Mouse (Mus musculus): ENCODE measurements around the gene Sptlc2.

Gene Sptlc2

GRCm38 (mm10) chr12:87405165-87405564 lies 17.0 kb upstream of the Sptlc2 start:
- H3K36me3 ChIP-seq (ENCODE audit: insufficient read depth, low read length), result no peaks in the 10 kb centered on the region
- peaks cover 59% of the 10 kb centered on the region for H3K4me1 ChIP-seq (replicated peaks; ENCODE audit: low read depth, low read length)

GRCm38 (mm10) chr12:87401883-87402282 lies 13.7 kb upstream of the Sptlc2 start:
- no peak for TF ChIP-seq CTCF (conservative IDR thresholded peaks at IDR 0.05; ENCODE audit: low read length)
- no peak for TF ChIP-seq NANOG (IDR thresholded peaks at IDR 0.05; ENCODE audit: borderline replicate concordance, low read length)

More at GRCm38 (mm10) chr12:87405165-87405564, 17.0 kb upstream of the Sptlc2 start:
- no peak overlapping the region for H3K4me3 ChIP-seq (replicated peaks; ENCODE audit: low read length)
- TF ChIP-seq CTCF (conservative IDR thresholded peaks at IDR 0.05; ENCODE audit: low read length) (no peak), POU5F1 (IDR thresholded peaks at IDR 0.05; ENCODE audit: borderline replicate concordance, low read length) (no peak), NANOG (IDR thresholded peaks at IDR 0.05; ENCODE audit: borderline replicate concordance, low read length) (no peak)
- no peaks in the 10 kb centered on the region for H3K27me3 ChIP-seq (ENCODE audit: insufficient read depth, low read length)
- H3K9me3 ChIP-seq (ENCODE audit: low read length), result no peaks in the 10 kb centered on the region

GRCm38 (mm10) chr12:87399119-87399819 lies 11.1 kb upstream of the Sptlc2 start:
- no peaks in the 10 kb centered on the region for H3K9me3 ChIP-seq (ENCODE audit: low read length)
- TF ChIP-seq POU5F1 (IDR thresholded peaks at IDR 0.05; ENCODE audit: borderline replicate concordance, low read length), result no peak
- no peak for TF ChIP-seq NANOG (IDR thresholded peaks at IDR 0.05; ENCODE audit: borderline replicate concordance, low read length)
- no peak for TF ChIP-seq CTCF (conservative IDR thresholded peaks at IDR 0.05; ENCODE audit: low read length)
- no peak overlapping the region for H3K4me3 ChIP-seq (replicated peaks; ENCODE audit: low read length)
- no peaks in the 10 kb centered on the region for H3K36me3 ChIP-seq (ENCODE audit: insufficient read depth, low read length)
- H3K4me1 ChIP-seq (replicated peaks; ENCODE audit: low read depth, low read length), result peaks cover 7% of the 10 kb centered on the region; the same call in 1 of the 2 replicates
- H3K27me3 ChIP-seq (ENCODE audit: insufficient read depth, low read length), result no peaks in the 10 kb centered on the region

More at GRCm38 (mm10) chr12:87401883-87402282, 13.7 kb upstream of the Sptlc2 start:
- Histone ChIP-seq H3K36me3 (ENCODE audit: insufficient read depth, low read length) (no peaks in the 10 kb centered on the region), H3K27me3 (ENCODE audit: insufficient read depth, low read length) (no peaks in the 10 kb centered on the region), H3K4me3 (replicated peaks; ENCODE audit: low read length) (no peak overlapping the region), H3K4me1 (replicated peaks; ENCODE audit: low read depth, low read length) (peaks cover 26% of the 10 kb centered on the region), H3K9me3 (ENCODE audit: low read length) (no peaks in the 10 kb centered on the region)

- Histone ChIP-seq H3K36me3 (ENCODE audit: insufficient read depth, low read length) (no peaks in the 10 kb centered on the region), H3K9me3 (ENCODE audit: low read length) (no peaks in the 10 kb centered on the region), H3K27me3 (ENCODE audit: insufficient read depth, low read length) (no peaks in the 10 kb centered on the region), H3K4me3 (replicated peaks; ENCODE audit: low read length) (no peak overlapping the region), H3K4me1 (replicated peaks; ENCODE audit: low read depth, low read length) (peaks cover 19% of the 10 kb centered on the region)
- no peak for TF ChIP-seq POU5F1 (IDR thresholded peaks at IDR 0.05; ENCODE audit: borderline replicate concordance, low read length)
- no peak for TF ChIP-seq CTCF (conservative IDR thresholded peaks at IDR 0.05; ENCODE audit: low read length)
- no peak for TF ChIP-seq NANOG (IDR thresholded peaks at IDR 0.05; ENCODE audit: borderline replicate concordance, low read length)
These were observed 9.8 kb upstream of the Sptlc2 start for GRCm38 (mm10) chr12:87397811-87398417.

GRCm38 (mm10) chr12:87397126-87397525 lies 9.0 kb upstream of the Sptlc2 start:
- no peak overlapping the region for H3K4me3 ChIP-seq (replicated peaks; ENCODE audit: low read length)
- no peaks in the 10 kb centered on the region for H3K9me3 ChIP-seq (ENCODE audit: low read length)
- no peaks in the 10 kb centered on the region for H3K27me3 ChIP-seq (ENCODE audit: insufficient read depth, low read length)
- peaks cover 18% of the 10 kb centered on the region for H3K4me1 ChIP-seq (replicated peaks; ENCODE audit: low read depth, low read length)
- no peaks in the 10 kb centered on the region for H3K36me3 ChIP-seq (ENCODE audit: insufficient read depth, low read length)
- TF ChIP-seq CTCF (conservative IDR thresholded peaks at IDR 0.05; ENCODE audit: low read length) (no peak), NANOG (IDR thresholded peaks at IDR 0.05; ENCODE audit: borderline replicate concordance, low read length) (no peak), POU5F1 (IDR thresholded peaks at IDR 0.05; ENCODE audit: borderline replicate concordance, low read length) (no peak)

- H3K9me3 ChIP-seq (ENCODE audit: low read length), result no peaks in the 10 kb centered on the region
- peaks cover 15% of the 10 kb centered on the region for H3K4me1 ChIP-seq (replicated peaks; ENCODE audit: low read depth, low read length)
- H3K4me3 ChIP-seq (replicated peaks; ENCODE audit: low read length), result no peak overlapping the region
- H3K27me3 ChIP-seq (ENCODE audit: insufficient read depth, low read length), result no peaks in the 10 kb centered on the region
- TF ChIP-seq NANOG (IDR thresholded peaks at IDR 0.05; ENCODE audit: borderline replicate concordance, low read length) (no peak), CTCF (conservative IDR thresholded peaks at IDR 0.05; ENCODE audit: low read length) (no peak), POU5F1 (IDR thresholded peaks at IDR 0.05; ENCODE audit: borderline replicate concordance, low read length) (no peak)
- no peaks in the 10 kb centered on the region for H3K36me3 ChIP-seq (ENCODE audit: insufficient read depth, low read length)
These were observed 6.2 kb upstream of the Sptlc2 start for GRCm38 (mm10) chr12:87394316-87394715.

GRCm38 (mm10) chr12:87393447-87394145 lies 5.4 kb upstream of the Sptlc2 start:
- no peaks in the 10 kb centered on the region for H3K27me3 ChIP-seq (ENCODE audit: insufficient read depth, low read length)
- TF ChIP-seq POU5F1 (IDR thresholded peaks at IDR 0.05; ENCODE audit: borderline replicate concordance, low read length) (no peak), NANOG (IDR thresholded peaks at IDR 0.05; ENCODE audit: borderline replicate concordance, low read length) (no peak), CTCF (conservative IDR thresholded peaks at IDR 0.05; ENCODE audit: low read length) (no peak)
- no peak overlapping the region for H3K4me3 ChIP-seq (replicated peaks; ENCODE audit: low read length)
- H3K9me3 ChIP-seq (ENCODE audit: low read length), result no peaks in the 10 kb centered on the region
- peaks cover 22% of the 10 kb centered on the region for H3K4me1 ChIP-seq (replicated peaks; ENCODE audit: low read depth, low read length)
- H3K36me3 ChIP-seq (ENCODE audit: insufficient read depth, low read length), result no peaks in the 10 kb centered on the region

- TF ChIP-seq POU5F1 (IDR thresholded peaks at IDR 0.05; ENCODE audit: borderline replicate concordance, low read length) (no peak), CTCF (conservative IDR thresholded peaks at IDR 0.05; ENCODE audit: low read length) (no peak), NANOG (IDR thresholded peaks at IDR 0.05; ENCODE audit: borderline replicate concordance, low read length) (no peak)
- no peak overlapping the region for H3K4me3 ChIP-seq (replicated peaks; ENCODE audit: low read length)
- H3K4me1 ChIP-seq (replicated peaks; ENCODE audit: low read depth, low read length), result peaks cover 32% of the 10 kb centered on the region
- no peaks in the 10 kb centered on the region for H3K9me3 ChIP-seq (ENCODE audit: low read length)
- H3K27me3 ChIP-seq (ENCODE audit: insufficient read depth, low read length), result no peaks in the 10 kb centered on the region
- no peaks in the 10 kb centered on the region for H3K36me3 ChIP-seq (ENCODE audit: insufficient read depth, low read length)
These were observed 3.2 kb upstream of the Sptlc2 start for GRCm38 (mm10) chr12:87391355-87391754.

Measured in E14TG2a.4 (cell line).